Mouse (Mus musculus): ENCODE measurements around the gene Tmem107. TPM values are rescaled to one million over a fixed set of nuclear protein-coding genes. Genes with fewer than 3 reads are reported as not detected.

Tmem107 gene
- polyA plus RNA-seq, 1 experiment from 2014 or later: 56.9 TPM

GRCm38 (mm10) chr11:69064259-69065133 lies 6.1 kb upstream of the Tmem107 start:
- no peak for TF ChIP-seq CTCF (IDR thresholded peaks at IDR 0.05)
- no peaks in the 10 kb centered on the region for H3K27me3 ChIP-seq
- DNase-seq (ENCODE audit: low read depth, low spot score) (no peak), ATAC-seq (no peak)
- CTCF ChIA-PET: interaction anchor here (1.0 to 6.7 kb wide), 7 partner anchors 23 to 59 kb away, joined by 3 to 78 read pairs (median 9); partner anchors contain the start of genes 9130213A22Rik, Aloxe3, Hes7 and Per1
- POLR2A ChIA-PET: interaction anchor here (1.1 to 2.9 kb wide), 2 partner anchors 36 to 58 kb away, joined by 6 to 20 read pairs; partner anchors contain the start of gene 9130213A22Rik
- in situ Hi-C loops (cut with MboI; ENCODE audit: low pct_unique_long_range_greater_than_20kb): loop anchor here (5.0 to 10.0 kb wide), 2 partner anchors 58 to 180 kb away; partner anchors contain the start of genes 9130213A22Rik and Hes7

- TF ChIP-seq CTCF (IDR thresholded peaks at IDR 0.05): no peak
- ChIA-PET POLR2A (interaction anchor here (0.7 to 2.9 kb wide), 2 partner anchors 57 to 1549 kb away, joined by 5 to 20 read pairs; partner anchors contain the start of gene 9130213A22Rik), CTCF (interaction anchor here (6.7 kb wide), 1 partner anchor 58 kb away, joined by 78 read pairs; the partner anchor contains the start of genes 9130213A22Rik, Aloxe3 and Hes7)
- ATAC-seq (no peak), DNase-seq (ENCODE audit: low read depth, low spot score) (no peak)
- no peaks in the 10 kb centered on the region for H3K27me3 ChIP-seq
- in situ Hi-C loops (cut with MboI; ENCODE audit: low pct_unique_long_range_greater_than_20kb): loop anchor here (5.0 to 10.0 kb wide), 2 partner anchors 57 to 179 kb away; partner anchors contain the start of genes 9130213A22Rik and Hes7
These were observed 5.1 kb upstream of the Tmem107 start for GRCm38 (mm10) chr11:69065394-69065925.

GRCm38 (mm10) chr11:69066163-69066861 lies 4.3 kb upstream of the Tmem107 start:
- TF ChIP-seq CTCF (IDR thresholded peaks at IDR 0.05): no peak
- in situ Hi-C loops (cut with MboI; ENCODE audit: low pct_unique_long_range_greater_than_20kb): loop anchor here (5.0 to 10.0 kb wide), 2 partner anchors 56 to 178 kb away; partner anchors contain the start of genes 9130213A22Rik and Hes7
- ATAC-seq (no peak), DNase-seq (ENCODE audit: low read depth, low spot score) (no peak)
- ChIA-PET CTCF (interaction anchor here (0.7 to 6.7 kb wide), 11 partner anchors 13 to 57 kb away, joined by 3 to 78 read pairs (median 4); partner anchors contain the start of genes 9130213A22Rik, Aloxe3 and Hes7), POLR2A (interaction anchor here (0.6 to 1.3 kb wide), 3 partner anchors 22 to 1550 kb away, joined by 4 to 5 read pairs (median 4); partner anchors contain the start of gene Vamp2)
- H3K27me3 ChIP-seq: no peaks in the 10 kb centered on the region

- TF ChIP-seq CTCF (IDR thresholded peaks at IDR 0.05): no peak
- no peak for DNase-seq (ENCODE audit: low read depth, low spot score)
- in situ Hi-C loops (cut with MboI; ENCODE audit: low pct_unique_long_range_greater_than_20kb): loop anchor here (5.0 to 10.0 kb wide), 2 partner anchors 55 to 178 kb away; partner anchors contain the start of genes 9130213A22Rik and Hes7
- ATAC-seq: no peak
- CTCF ChIA-PET: interaction anchor here (0.7 to 6.7 kb wide), 13 partner anchors 10 to 56 kb away, joined by 3 to 78 read pairs (median 4); partner anchors contain the start of genes 9130213A22Rik, Aloxe3 and Hes7
- POLR2A ChIA-PET: interaction anchor here (0.6 to 1.6 kb wide), 4 partner anchors 21 to 56 kb away, joined by 3 to 4 read pairs (median 4); partner anchors contain the start of gene Vamp2
- no peaks in the 10 kb centered on the region for H3K27me3 ChIP-seq
These were observed 3.6 kb upstream of the Tmem107 start for GRCm38 (mm10) chr11:69066956-69067355.

GRCm38 (mm10) chr11:69067601-69068000 lies 3.0 kb upstream of the Tmem107 start:
- ATAC-seq (no peak), DNase-seq (ENCODE audit: low read depth, low spot score) (no peak)
- H3K27me3 ChIP-seq: no peaks in the 10 kb centered on the region
- CTCF ChIA-PET: interaction anchor here (0.9 to 6.7 kb wide), 11 partner anchors 9 to 55 kb away, joined by 3 to 78 read pairs (median 4); partner anchors contain the start of genes 9130213A22Rik, Aloxe3 and Hes7
- in situ Hi-C loops (cut with MboI; ENCODE audit: low pct_unique_long_range_greater_than_20kb): loop anchor here (5.0 to 10.0 kb wide), 2 partner anchors 55 to 177 kb away; partner anchors contain the start of genes 9130213A22Rik and Hes7
- TF ChIP-seq CTCF (IDR thresholded peaks at IDR 0.05): no peak
- POLR2A ChIA-PET: interaction anchor here (1.1 to 1.6 kb wide), 4 partner anchors 20 to 54 kb away, joined by 3 to 4 read pairs (median 3); partner anchors contain the start of genes 9130213A22Rik and Vamp2

- TF ChIP-seq CTCF (IDR thresholded peaks at IDR 0.05): no peak
- no peaks in the 10 kb centered on the region for H3K27me3 ChIP-seq
- ATAC-seq: no peak
- CTCF ChIA-PET: interaction anchor here (0.9 kb wide), 1 partner anchor 33 kb away, joined by 3 read pairs; no protein-coding TSS in a partner anchor
- in situ Hi-C loops (cut with MboI; ENCODE audit: low pct_unique_long_range_greater_than_20kb): no loop called here
- DNase-seq (ENCODE audit: low read depth, low spot score): no peak
- POLR2A ChIA-PET: interaction anchor here (1.1 kb wide), 1 partner anchor 54 kb away, joined by 3 read pairs; no protein-coding TSS in a partner anchor
These were observed 513 bp upstream of the Tmem107 start for GRCm38 (mm10) chr11:69070093-69070492.

GRCm38 (mm10) chr11:69071262-69071661 lies 656 bp downstream of the Tmem107 start:
- CTCF ChIA-PET: interaction anchor here (0.9 to 1.1 kb wide), 3 partner anchors 21 to 51 kb away, joined by 3 to 4 read pairs (median 3); partner anchors contain the start of gene 9130213A22Rik

GRCm38 (mm10) chr11:69072234-69072633 lies 1.6 kb downstream of the Tmem107 start:
- no peak for TF ChIP-seq CTCF (IDR thresholded peaks at IDR 0.05)
- ChIA-PET POLR2A (interaction anchor here (1.3 to 2.0 kb wide), 4 partner anchors 12 to 50 kb away, joined by 4 to 9 read pairs (median 6); partner anchors contain the start of genes 9130213A22Rik, Borcs6 and Per1), CTCF (interaction anchor here (4.4 kb wide), 1 partner anchor 20 kb away, joined by 13 read pairs; no protein-coding TSS in a partner anchor)
- ATAC-seq (no peak), DNase-seq (ENCODE audit: low read depth, low spot score) (no peak)
- H3K27me3 ChIP-seq: no peaks in the 10 kb centered on the region
- in situ Hi-C loops (cut with MboI; ENCODE audit: low pct_unique_long_range_greater_than_20kb): no loop called here

More at GRCm38 (mm10) chr11:69071262-69071661, 656 bp downstream of the Tmem107 start:
- POLR2A ChIA-PET: interaction anchor here (1.7 kb wide), 1 partner anchor 51 kb away, joined by 9 read pairs; the partner anchor contains the start of gene 9130213A22Rik
- in situ Hi-C loops (cut with MboI; ENCODE audit: low pct_unique_long_range_greater_than_20kb): no loop called here
- H3K27me3 ChIP-seq: no peaks in the 10 kb centered on the region
- ATAC-seq (no peak), DNase-seq (ENCODE audit: low read depth, low spot score) (no peak)
- no peak for TF ChIP-seq CTCF (IDR thresholded peaks at IDR 0.05)

- TF ChIP-seq CTCF (IDR thresholded peaks at IDR 0.05): no peak
- no peaks in the 10 kb centered on the region for H3K27me3 ChIP-seq
- ATAC-seq (no peak), DNase-seq (ENCODE audit: low read depth, low spot score) (no peak)
- in situ Hi-C loops (cut with MboI; ENCODE audit: low pct_unique_long_range_greater_than_20kb): no loop called here
- CTCF ChIA-PET: interaction anchor here (0.8 to 4.4 kb wide), 3 partner anchors 20 to 51 kb away, joined by 4 to 13 read pairs (median 7); partner anchors contain the start of gene 9130213A22Rik
- POLR2A ChIA-PET: interaction anchor here (1.3 to 2.0 kb wide), 5 partner anchors 13 to 49 kb away, joined by 4 to 9 read pairs (median 7); partner anchors contain the start of genes 9130213A22Rik, Borcs6 and Per1
These were observed 2.1 kb downstream of the Tmem107 start for GRCm38 (mm10) chr11:69072666-69073064.
